Mouse (Mus musculus): ENCODE results near the gene Dph5.

DNA sequence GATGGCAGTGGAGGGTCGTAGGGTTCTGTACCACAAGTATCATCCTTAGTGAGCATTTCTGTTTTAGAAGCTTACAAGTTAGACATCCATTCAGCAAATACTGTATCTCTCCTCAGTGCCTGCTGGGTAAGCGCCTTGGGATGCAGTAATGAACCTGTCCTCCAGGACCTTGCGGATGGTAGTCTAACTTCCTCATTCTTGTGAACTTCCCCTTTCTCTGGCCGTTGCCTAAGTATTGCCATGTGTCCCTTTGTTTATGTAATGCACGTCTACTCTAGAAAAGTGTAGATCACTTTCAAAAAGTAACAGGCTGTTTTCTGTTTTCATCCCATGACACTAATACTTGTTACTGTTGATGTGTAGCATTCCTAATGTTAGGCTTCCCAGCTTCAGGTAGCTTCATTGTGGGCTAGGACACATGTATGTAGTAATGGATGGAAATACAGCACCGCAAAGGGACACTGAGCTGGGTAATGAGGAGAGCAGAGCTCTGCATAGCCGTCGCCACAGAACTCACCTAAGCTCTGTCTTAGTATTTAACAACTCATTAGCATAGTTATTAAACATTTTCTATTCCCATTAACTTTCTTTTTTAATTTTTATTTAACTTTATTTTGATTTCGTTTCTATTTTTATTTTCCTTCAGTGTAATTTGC, 14.8 kb downstream of the Dph5 start:
- TF ChIP-seq E2F4 (IDR thresholded peaks at IDR 0.05; ENCODE audit: insufficient read depth) (no peak), MAX (IDR thresholded peaks at IDR 0.05; ENCODE audit: low read depth) (no peak), POLR2A (IDR thresholded peaks at IDR 0.05; ENCODE audit: insufficient read length, low read depth) (no peak), TCF3 (IDR thresholded peaks at IDR 0.05; ENCODE audit: insufficient read length, low read depth) (no peak), CEBPB (IDR thresholded peaks at IDR 0.05; ENCODE audit: insufficient read depth, poor library complexity, severe bottlenecking) (no peak)
